Mouse (Mus musculus) kidney, postnatal 4 days (tissue): ENCODE data around the gene Rnaseh2a.

ENCODE experiments used
- DNase-seq, 2 experiments: peaks; one replicate each; pipeline ENCODE4 v3.0.0; 2021; ENCODE audit warnings: mixed read lengths in 2 of 2

The Rnaseh2a gene

GRCm38 (mm10) chr8:84969241-84970134 is at the start of gene Rnaseh2a, which contains the start of the genes Gm49661 and Prdx2:
Gene Rnaseh2a (minus strand): TSS chr8:84969767.
Gene Gm49661 (minus strand): TSS chr8:84969433.
Gene Prdx2 (plus strand): TSS chr8:84969587.
- peak; percentile 85 to 92 for DNase-seq

- no peak for DNase-seq
These were observed 47.6 kb upstream of the Rnaseh2a start for GRCm38 (mm10) chr8:85017209-85017608.

- DNase-seq, result no peak
These were observed 47.2 kb upstream of the Rnaseh2a start for GRCm38 (mm10) chr8:85016724-85017123.

- no peak for DNase-seq
These were observed 44.9 kb upstream of the Rnaseh2a start, which contains the start of gene Best2 for GRCm38 (mm10) chr8:85014431-85014830. Gene Best2 (minus strand): TSS chr8:85014531.

GRCm38 (mm10) chr8:85013230-85013840 is 43.8 kb upstream of the Rnaseh2a start:
- DNase-seq, result peak; percentile 85 to 90

GRCm38 (mm10) chr8:85011242-85011641 is 41.7 kb upstream of the Rnaseh2a start:
- peak; percentile 33 to 43 for DNase-seq

GRCm38 (mm10) chr8:85007686-85008085 is 38.1 kb upstream of the Rnaseh2a start:
- DNase-seq, result peak; percentile 65 to 72

GRCm38 (mm10) chr8:84997649-84998295 is 28.2 kb upstream of the Rnaseh2a start:
- DNase-seq, result peak; percentile 95

GRCm38 (mm10) chr8:84996978-84997377 is 27.4 kb upstream of the Rnaseh2a start:
- no peak for DNase-seq

GRCm38 (mm10) chr8:84995680-84996079 is 26.1 kb upstream of the Rnaseh2a start:
- no peak for DNase-seq

GRCm38 (mm10) chr8:84994375-84994774 is 24.8 kb upstream of the Rnaseh2a start:
- no peak for DNase-seq

- peak; percentile 85 to 92 for DNase-seq
These were observed 21.3 kb upstream of the Rnaseh2a start for GRCm38 (mm10) chr8:84990836-84991235.

- peak; percentile 99 for DNase-seq
These were observed 20.8 kb upstream of the Rnaseh2a start, which contains the start of gene Hook2 for GRCm38 (mm10) chr8:84990349-84990748. Gene Hook2 (plus strand): TSS chr8:84990603.

GRCm38 (mm10) chr8:84989810-84990209 is 20.2 kb upstream of the Rnaseh2a start:
- peak; percentile 97 to 98 for DNase-seq

- peak; percentile 74 to 85 for DNase-seq
These were observed 19.8 kb upstream of the Rnaseh2a start for GRCm38 (mm10) chr8:84989311-84989731.

- no peak for DNase-seq
These were observed 18.3 kb upstream of the Rnaseh2a start for GRCm38 (mm10) chr8:84987903-84988302.

- no peak for DNase-seq
These were observed 17.8 kb upstream of the Rnaseh2a start for GRCm38 (mm10) chr8:84987388-84987787.

- no peak for DNase-seq
These were observed 16.9 kb upstream of the Rnaseh2a start for GRCm38 (mm10) chr8:84986379-84986945.

GRCm38 (mm10) chr8:84985684-84986378 is 16.3 kb upstream of the Rnaseh2a start:
- DNase-seq, result peak; percentile 95 to 97

GRCm38 (mm10) chr8:84985049-84985683 is 15.6 kb upstream of the Rnaseh2a start:
- peak; percentile 47 to 69 for DNase-seq

- peak; percentile 68 to 77 for DNase-seq
These were observed 14.9 kb upstream of the Rnaseh2a start for GRCm38 (mm10) chr8:84984294-84985048.
